Mouse (Mus musculus) limb, embryonic 15.5 days (tissue): ENCODE results near the gene Ccdc87. TPM values are rescaled to one million over a fixed set of nuclear protein-coding genes. Genes with fewer than 3 reads are reported as not detected.
A peak's percentile ranks its signal among the peaks of the same experiment; 100 is the strongest.

Experiments
- ATAC-seq: fragments of 200-750 bp; cut with Nextera tagmentation; 2 replicates; pipeline ENCODE4 v1.8.0; 2017; ENCODE audit warnings: low read depth, moderate TSS enrichment; ENCODE audit not compliant: insufficient number of reproducible peaks, low FRiP score, low TSS enrichment
- H3K27ac ChIP-seq: fragments of 300-500 bp; sonication (generic); 2 replicates; pipeline ENCODE4 v1.5.1; 2015; ENCODE audit warnings: moderate library complexity, mild to moderate bottlenecking, inconsistent platforms
- H3K27me3 ChIP-seq: fragments of 300-500 bp; sonication (generic); 2 replicates; pipeline ENCODE4 v1.6.1; 2015; ENCODE audit warnings: inconsistent platforms
- H3K36me3 ChIP-seq: fragments of 300-500 bp; sonication (generic); 2 replicates; pipeline ENCODE4 v1.6.1; 2015; ENCODE audit warnings: inconsistent platforms
- H3K4me1 ChIP-seq: fragments of 300-500 bp; sonication (generic); 2 replicates; pipeline ENCODE4 v1.6.1; 2015; ENCODE audit warnings: inconsistent platforms
- H3K4me2 ChIP-seq: fragments of 300-500 bp; sonication (generic); 2 replicates; pipeline ENCODE4 v1.6.1; 2015; ENCODE audit warnings: mild to moderate bottlenecking, inconsistent platforms
- H3K4me3 ChIP-seq: fragments of 300-500 bp; sonication (generic); 2 replicates; pipeline ENCODE4 v1.5.1; 2015; ENCODE audit warnings: mild to moderate bottlenecking, inconsistent platforms
- H3K9ac ChIP-seq: fragments of 300-500 bp; sonication (generic); 2 replicates; pipeline ENCODE4 v1.6.1; 2015; ENCODE audit warnings: inconsistent platforms
- H3K9me3 ChIP-seq: fragments of 300-500 bp; sonication (generic); 2 replicates; pipeline ENCODE4 v1.6.1; 2016; ENCODE audit warnings: inconsistent platforms
- WGBS: fragments of 180-500 bp; shearing (Covaris S2); methylation state at CpG from one replicate; pipeline ENCODE4 v1.1.7; 2015; 5-methylcytosine and 5-hydroxymethylcytosine counted together
- polyA plus RNA-seq: library from polyadenylated mRNA; unstranded; fragments of >200 nt; fragmentation: Nextera tagmentation; extraction: Ambion mirVana; gene quantifications from 2 replicates; pipeline ENCODE4 v1.2.1, GENCODE M21; 2015

The Ccdc87 gene
- polyA plus RNA-seq, 1 experiment from 2014 or later, result not detected

- Histone ChIP-seq H3K27me3 (peaks cover 32% of the 10 kb centered on the region), H3K4me2 (no peak overlapping the region), H3K36me3 (no peaks in the 10 kb centered on the region), H3K4me3 (no peak overlapping the region), H3K9me3 (no peaks in the 10 kb centered on the region), H3K27ac (no peak overlapping the region), H3K9ac (no peak overlapping the region), H3K4me1 (peaks cover 16% of the 10 kb centered on the region)
- 85% methylated on average over 9 of the region's 9 CpGs for WGBS
- ATAC-seq, result no peak
Observed at GRCm38 (mm10) chr19:4840848-4841247, 1.7 kb downstream of the Ccdc87 start.

GRCm38 (mm10) chr19:4842611-4843010, 3.4 kb downstream of the Ccdc87 start:
- Histone ChIP-seq H3K36me3 (no peaks in the 10 kb centered on the region), H3K27ac (no peak overlapping the region), H3K9ac (no peak overlapping the region), H3K4me1 (peaks cover 16% of the 10 kb centered on the region), H3K27me3 (peaks cover 32% of the 10 kb centered on the region), H3K4me3 (no peak overlapping the region), H3K9me3 (no peaks in the 10 kb centered on the region), H3K4me2 (no peak overlapping the region)
- WGBS, result 60% methylated on average over 2 of the region's 2 CpGs
- ATAC-seq, result no peak

GRCm38 (mm10) chr19:4845846-4846245, 6.7 kb downstream of the Ccdc87 start:
- no peak overlapping the region for H3K4me3 ChIP-seq
- no peaks in the 10 kb centered on the region for H3K36me3 ChIP-seq
- H3K4me2 ChIP-seq, result no peak overlapping the region
- H3K9me3 ChIP-seq, result no peaks in the 10 kb centered on the region
- H3K27ac ChIP-seq, result no peak overlapping the region
- peaks cover 19% of the 10 kb centered on the region for H3K27me3 ChIP-seq
- H3K9ac ChIP-seq, result no peak overlapping the region
- 60% methylated on average over 2 of the region's 2 CpGs for WGBS
- no peaks in the 10 kb centered on the region for H3K4me1 ChIP-seq
- ATAC-seq, result no peak

GRCm38 (mm10) chr19:4847490-4847889, 8.3 kb downstream of the Ccdc87 start:
- Histone ChIP-seq H3K27me3 (peaks cover 4% of the 10 kb centered on the region; the same call in 1 of the 2 replicates), H3K9ac (no peak overlapping the region), H3K4me3 (no peak overlapping the region), H3K36me3 (no peaks in the 10 kb centered on the region), H3K9me3 (no peaks in the 10 kb centered on the region), H3K4me1 (no peaks in the 10 kb centered on the region), H3K4me2 (no peak overlapping the region), H3K27ac (no peak overlapping the region)
- ATAC-seq, result no peak
- WGBS, result 35% methylated on average over 7 of the region's 7 CpGs

GRCm38 (mm10) chr19:4849800-4850199, 10.6 kb downstream of the Ccdc87 start:
- Histone ChIP-seq H3K4me1 (0 out of 2 replicates have a peak, but pooled peaks cover 4% of the 10 kb centered on the region), H3K27ac (no peak overlapping the region), H3K4me3 (no peak overlapping the region), H3K36me3 (no peaks in the 10 kb centered on the region), H3K27me3 (peaks cover 4% of the 10 kb centered on the region; the same call in 1 of the 2 replicates), H3K9me3 (no peaks in the 10 kb centered on the region), H3K9ac (no peak overlapping the region), H3K4me2 (no peak overlapping the region)
- 51% methylated on average over 4 of the region's 4 CpGs for WGBS
- ATAC-seq, result no peak

- Histone ChIP-seq H3K9ac (no peak overlapping the region), H3K4me2 (no peak overlapping the region), H3K4me3 (no peak overlapping the region), H3K9me3 (no peaks in the 10 kb centered on the region), H3K4me1 (peaks cover 7% of the 10 kb centered on the region), H3K27me3 (peaks cover 3% of the 10 kb centered on the region; the same call in 1 of the 2 replicates), H3K27ac (no peak overlapping the region), H3K36me3 (no peaks in the 10 kb centered on the region)
- ATAC-seq, result no peak
- 43% methylated on average over 5 of the region's 5 CpGs for WGBS
Observed at GRCm38 (mm10) chr19:4850281-4850680, 11.1 kb downstream of the Ccdc87 start.

- H3K4me1 ChIP-seq, result peaks cover 14% of the 10 kb centered on the region
- H3K27ac ChIP-seq, result peak within 1 kb of the TSS; percentile 9; the same call in 1 of the 2 replicates
- no peaks in the 10 kb centered on the region for H3K9me3 ChIP-seq
- H3K4me3 ChIP-seq, result peak within 1 kb of the TSS; percentile 60
- WGBS, result 3% methylated on average over 44 of the region's 45 CpGs
- H3K27me3 ChIP-seq, result no peaks in the 10 kb centered on the region
- peak; percentile 68 for ATAC-seq
- 0 out of 2 replicates have a peak, but pooled peaks cover under 1% of the 10 kb centered on the region for H3K36me3 ChIP-seq
- peak within 1 kb of the TSS; percentile 59 for H3K9ac ChIP-seq
- peak within 1 kb of the TSS; percentile 96 for H3K4me2 ChIP-seq
Observed at GRCm38 (mm10) chr19:4854552-4855469, 15.6 kb downstream of the Ccdc87 start, which contains the start of gene Ctsf. TSS of gene Ctsf (plus strand) at chr19:4855130.

GRCm38 (mm10) chr19:4855470-4855820, 16.3 kb downstream of the Ccdc87 start:
- Histone ChIP-seq H3K4me3 (peak overlapping the region; percentile 60), H3K36me3 (0 out of 2 replicates have a peak, but pooled peaks cover 6% of the 10 kb centered on the region), H3K27me3 (no peaks in the 10 kb centered on the region), H3K9me3 (no peaks in the 10 kb centered on the region), H3K27ac (peak overlapping the region; percentile 9; the same call in 1 of the 2 replicates), H3K4me1 (peaks cover 14% of the 10 kb centered on the region), H3K9ac (peak overlapping the region; percentile 59), H3K4me2 (peak overlapping the region; percentile 96)
- peak; percentile 42; the same call in 1 of the 2 replicates for ATAC-seq
- WGBS, result 3% methylated on average over 14 of the region's 14 CpGs

- 85% methylated on average over 4 of the region's 4 CpGs for WGBS
- H3K9ac ChIP-seq, result no peak overlapping the region
- H3K27me3 ChIP-seq, result no peaks in the 10 kb centered on the region
- no peak overlapping the region for H3K27ac ChIP-seq
- ATAC-seq, result no peak
- peak overlapping the region; percentile 60; the same call in 1 of the 2 replicates for H3K4me3 ChIP-seq
- peak overlapping the region; percentile 96 for H3K4me2 ChIP-seq
- peaks cover 14% of the 10 kb centered on the region for H3K4me1 ChIP-seq
- 0 out of 2 replicates have a peak, but pooled peaks cover 11% of the 10 kb centered on the region for H3K36me3 ChIP-seq
- no peaks in the 10 kb centered on the region for H3K9me3 ChIP-seq
Observed at GRCm38 (mm10) chr19:4855951-4856350, 16.8 kb downstream of the Ccdc87 start.

- Histone ChIP-seq H3K27ac (no peak overlapping the region), H3K36me3 (0 out of 2 replicates have a peak, but pooled peaks cover 11% of the 10 kb centered on the region), H3K27me3 (no peaks in the 10 kb centered on the region), H3K4me3 (no peak overlapping the region), H3K9ac (no peak overlapping the region), H3K4me1 (peaks cover 14% of the 10 kb centered on the region), H3K9me3 (no peaks in the 10 kb centered on the region), H3K4me2 (no peak overlapping the region)
- no peak for ATAC-seq
- WGBS, result 61% methylated on average over 6 of the region's 6 CpGs
Observed at GRCm38 (mm10) chr19:4859081-4859480, 19.9 kb downstream of the Ccdc87 start.

- Histone ChIP-seq H3K4me1 (peaks cover 6% of the 10 kb centered on the region), H3K4me2 (no peak overlapping the region), H3K27ac (no peak overlapping the region), H3K4me3 (no peak overlapping the region), H3K27me3 (peaks cover 16% of the 10 kb centered on the region), H3K9me3 (no peaks in the 10 kb centered on the region), H3K9ac (no peak overlapping the region), H3K36me3 (0 out of 2 replicates have a peak, but pooled peaks cover 11% of the 10 kb centered on the region)
- 75% methylated on average over 6 of the region's 6 CpGs for WGBS
- ATAC-seq, result no peak
Observed at GRCm38 (mm10) chr19:4863048-4863447, 23.9 kb downstream of the Ccdc87 start.

- 0 out of 2 replicates have a peak, but pooled peaks have one; percentile 17 for ATAC-seq
Observed at GRCm38 (mm10) chr19:4865147-4865546, 26.0 kb downstream of the Ccdc87 start.

More at GRCm38 (mm10) chr19:4865147-4865546, 26.0 kb downstream of the Ccdc87 start:
- WGBS, result 6% methylated on average over 17 of the region's 17 CpGs
- H3K9ac ChIP-seq, result no peak overlapping the region
- 0 out of 2 replicates have a peak, but pooled peaks cover 7% of the 10 kb centered on the region for H3K36me3 ChIP-seq
- 0 out of 2 replicates have a peak overlapping the region, but pooled peaks have one; percentile 9 for H3K4me3 ChIP-seq
- H3K27me3 ChIP-seq, result peaks cover 16% of the 10 kb centered on the region
- peaks cover 6% of the 10 kb centered on the region for H3K4me1 ChIP-seq
- H3K27ac ChIP-seq, result no peak overlapping the region
- peak overlapping the region; percentile 24; the same call in 1 of the 2 replicates for H3K4me2 ChIP-seq
- no peaks in the 10 kb centered on the region for H3K9me3 ChIP-seq
